Mouse (Mus musculus): ENCODE results near the gene Il16.

DNA sequence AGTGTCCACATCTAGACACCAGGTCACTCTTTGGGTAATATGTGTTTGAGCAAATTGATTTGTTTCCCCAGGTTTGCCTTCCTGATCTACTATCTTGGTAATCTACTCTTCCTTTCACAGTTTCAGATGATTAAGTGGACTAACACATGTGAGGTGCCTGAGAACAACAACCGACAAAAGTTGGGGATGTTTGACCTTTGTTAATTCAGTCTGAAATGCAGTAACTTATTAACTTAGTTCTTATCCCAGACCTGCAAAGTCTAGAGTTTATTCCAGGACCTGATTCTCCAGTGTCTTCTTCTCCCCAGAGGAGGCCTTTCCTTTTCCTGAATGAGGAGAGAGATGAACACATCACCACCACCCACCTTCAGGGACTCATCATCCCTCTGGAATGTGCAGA is 133.6 kb downstream of the Il16 start:
- TF ChIP-seq CTCF (IDR thresholded peaks at IDR 0.05; ENCODE audit: extremely low read depth, insufficient read depth, low read length) (no peak), POLR2A (IDR thresholded peaks at IDR 0.05; ENCODE audit: extremely low read depth, insufficient read depth, low read length) (no peak)

All from cortical plate, adult 2 months (tissue).